Mouse (Mus musculus): Measurements from ENCODE around the gene Slc35d2. TPM values are rescaled to one million over a fixed set of nuclear protein-coding genes. Genes with fewer than 3 reads are reported as not detected.
A peak's percentile ranks its signal among the peaks of the same experiment; 100 is the strongest.
"Not testable (repeated sequence)": the region's sequence is repeated elsewhere in the genome, so short reads cannot be mapped to it uniquely, and the experiment has no call there.

Slc35d2 gene
- polyA plus RNA-seq, 1 experiment = 13.8 TPM

DNA sequence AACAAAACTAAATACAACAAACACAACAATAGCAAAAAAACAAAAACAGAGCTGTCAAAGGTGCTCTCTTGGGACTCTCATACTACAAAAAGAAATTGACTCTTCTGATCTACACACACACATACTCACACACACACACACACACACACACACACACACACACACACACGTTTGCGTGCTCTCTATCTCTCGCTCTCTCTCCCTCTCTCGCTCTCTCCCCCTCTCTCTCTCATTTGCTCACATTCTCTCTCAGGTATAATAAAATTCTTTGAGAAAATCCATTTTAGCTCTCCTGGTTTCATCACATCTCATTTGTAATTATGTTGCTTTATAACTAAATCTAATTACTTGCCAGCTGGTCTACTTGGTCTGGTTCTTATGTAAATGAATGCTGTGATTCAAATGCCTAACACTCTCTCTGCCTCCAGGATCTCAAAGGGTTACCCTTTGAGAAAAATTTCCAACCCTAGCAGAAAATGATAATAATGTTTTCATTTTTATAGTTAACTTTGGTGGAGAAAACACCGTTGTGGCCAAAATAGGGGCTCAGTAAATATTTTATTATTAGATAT is 68.1 kb downstream of the Slc35d2 start:
- no peaks in the 10 kb centered on the region for H3K4me1 ChIP-seq (ENCODE audit: control insufficient read depth, insufficient read depth, low read length)
- TF ChIP-seq CTCF (conservative IDR thresholded peaks at IDR 0.05; ENCODE audit: insufficient read depth, insufficient read length, low read depth, low read length) (no peak), POLR2A (IDR thresholded peaks at IDR 0.05; ENCODE audit: low read depth, low read length) (no peak)
- no peaks in the 10 kb centered on the region for H3K27me3 ChIP-seq (replicated peaks; ENCODE audit: control insufficient read depth, insufficient read depth, low read length)
- WGBS = 90% methylated on average over 5 of the region's 5 CpGs
- no peak for DNase-seq
- H3K4me3 ChIP-seq (ENCODE audit: insufficient read depth, low read depth, low read length) = no peak overlapping the region
- no peaks in the 10 kb centered on the region for H3K36me3 ChIP-seq (ENCODE audit: control insufficient read depth, insufficient read depth, low read length)
- no peak overlapping the region for H3K27ac ChIP-seq (ENCODE audit: insufficient read depth, low read depth, low read length)

DNA sequence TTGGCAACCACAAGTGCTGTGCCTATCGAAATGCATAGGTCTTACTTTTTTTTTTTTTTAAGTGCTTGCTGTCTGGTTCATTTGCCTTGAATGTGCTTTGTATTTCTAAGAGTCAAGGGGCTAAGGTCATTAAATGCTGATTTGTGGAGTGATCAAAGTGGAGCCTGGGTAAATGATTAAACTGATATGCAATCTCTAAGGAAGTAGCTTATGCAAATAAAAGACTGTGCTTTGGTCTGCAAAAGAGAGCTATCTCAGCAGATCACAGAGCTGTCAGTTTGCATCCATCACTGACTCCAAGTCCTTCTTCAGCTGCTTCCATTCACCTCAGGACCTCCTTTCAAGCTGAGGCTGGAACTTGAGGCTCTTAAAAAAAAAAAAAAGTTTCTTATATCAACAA is 75.2 kb downstream of the Slc35d2 start:
- 26% methylated on average over 1 of the region's 1 CpGs for WGBS
- Histone ChIP-seq H3K27ac (ENCODE audit: insufficient read depth, low read depth, low read length) (no peak overlapping the region), H3K36me3 (ENCODE audit: control insufficient read depth, insufficient read depth, low read length) (no peaks in the 10 kb centered on the region), H3K27me3 (replicated peaks; ENCODE audit: control insufficient read depth, insufficient read depth, low read length) (no peaks in the 10 kb centered on the region), H3K4me1 (ENCODE audit: control insufficient read depth, insufficient read depth, low read length) (no peaks in the 10 kb centered on the region), H3K4me3 (ENCODE audit: insufficient read depth, low read depth, low read length) (no peak overlapping the region)
- DNase-seq = peak; percentile 69
- TF ChIP-seq CTCF (conservative IDR thresholded peaks at IDR 0.05; ENCODE audit: insufficient read depth, insufficient read length, low read depth, low read length) (no peak), POLR2A (IDR thresholded peaks at IDR 0.05; ENCODE audit: low read depth, low read length) (no peak)

DNA sequence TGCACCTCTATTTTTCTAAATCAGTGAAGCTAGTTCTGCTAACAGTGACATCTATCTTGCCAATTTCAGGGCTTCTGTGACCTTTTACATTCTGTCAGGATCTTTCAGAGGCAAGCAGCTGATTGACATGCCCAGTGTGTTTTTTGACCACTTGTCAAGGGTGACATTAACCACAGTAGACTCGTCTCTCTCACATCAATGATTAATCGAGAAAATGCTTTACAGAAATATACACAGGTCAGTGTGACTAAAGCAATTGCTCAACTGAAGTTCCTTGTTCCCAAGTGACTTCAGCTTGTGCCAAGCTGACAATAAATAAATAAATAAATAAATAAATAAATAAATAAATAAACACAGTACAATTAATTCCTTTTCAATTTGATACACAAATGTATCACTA is 76.9 kb downstream of the Slc35d2 start:
- DNase-seq = peak; percentile 32
- H3K4me1 ChIP-seq (ENCODE audit: control insufficient read depth, insufficient read depth, low read length) = not testable (repeated sequence)
- 53% methylated on average over 2 of the region's 2 CpGs for WGBS

DNA sequence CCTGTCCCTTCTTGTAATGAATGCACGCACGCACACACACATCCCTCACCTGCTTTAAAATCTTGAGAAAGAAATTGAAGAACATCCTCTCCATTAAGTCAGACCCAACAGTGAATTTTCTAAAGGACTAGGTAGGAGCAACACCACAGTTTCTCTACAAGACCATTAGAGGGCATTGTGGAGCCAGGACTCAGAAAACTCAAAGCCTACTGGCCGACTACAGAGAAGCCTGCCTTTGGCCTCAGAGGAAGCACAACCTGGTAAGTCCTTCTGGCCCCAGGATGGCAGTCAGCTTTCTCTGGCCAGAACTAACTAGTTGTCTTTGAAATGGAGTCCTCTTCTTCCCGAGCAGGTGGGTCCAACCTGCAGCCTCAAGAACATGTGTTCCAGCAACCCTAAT is 78.3 kb downstream of the Slc35d2 start:
- no peak overlapping the region for H3K27ac ChIP-seq (ENCODE audit: insufficient read depth, low read depth, low read length)
- peak; percentile 65 for DNase-seq
- 70% methylated on average over 4 of the region's 4 CpGs for WGBS
- no peak overlapping the region for H3K4me3 ChIP-seq (ENCODE audit: insufficient read depth, low read depth, low read length)
- TF ChIP-seq CTCF (conservative IDR thresholded peaks at IDR 0.05; ENCODE audit: insufficient read depth, insufficient read length, low read depth, low read length) (peak; percentile 71), POLR2A (IDR thresholded peaks at IDR 0.05; ENCODE audit: low read depth, low read length) (no peak)
- no peaks in the 10 kb centered on the region for H3K4me1 ChIP-seq (ENCODE audit: control insufficient read depth, insufficient read depth, low read length)
- H3K27me3 ChIP-seq (replicated peaks; ENCODE audit: control insufficient read depth, insufficient read depth, low read length) = no peaks in the 10 kb centered on the region
- no peaks in the 10 kb centered on the region for H3K36me3 ChIP-seq (ENCODE audit: control insufficient read depth, insufficient read depth, low read length)

More for the DNA sequence above, 76.9 kb downstream of the Slc35d2 start:
- not testable (repeated sequence) for H3K27ac ChIP-seq (ENCODE audit: insufficient read depth, low read depth, low read length); H3K36me3 ChIP-seq (ENCODE audit: control insufficient read depth, insufficient read depth, low read length); H3K27me3 ChIP-seq (replicated peaks; ENCODE audit: control insufficient read depth, insufficient read depth, low read length); H3K4me3 ChIP-seq (ENCODE audit: insufficient read depth, low read depth, low read length)

DNA sequence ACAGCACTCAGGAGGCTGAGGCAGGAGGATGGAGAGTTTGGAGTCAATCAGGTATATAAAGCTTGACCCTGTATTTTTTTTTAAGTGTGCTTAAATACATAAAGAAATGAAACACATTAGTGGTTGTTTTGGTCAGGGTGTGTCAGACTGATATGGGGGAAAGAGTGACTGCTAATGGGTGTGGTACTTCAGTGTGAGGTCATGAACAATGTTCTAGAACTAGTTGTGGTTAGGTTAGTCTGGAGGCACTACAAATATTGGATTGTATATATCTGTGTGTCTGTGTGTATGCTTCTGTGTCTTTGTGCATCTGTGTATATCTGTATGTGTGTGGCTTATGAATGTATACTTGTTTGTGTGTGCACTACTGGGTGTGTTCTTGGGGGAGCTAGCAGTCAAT is 79.6 kb downstream of the Slc35d2 start:
- Histone ChIP-seq H3K4me3 (ENCODE audit: insufficient read depth, low read depth, low read length) (no peak overlapping the region), H3K4me1 (ENCODE audit: control insufficient read depth, insufficient read depth, low read length) (no peaks in the 10 kb centered on the region), H3K27ac (ENCODE audit: insufficient read depth, low read depth, low read length) (no peak overlapping the region), H3K27me3 (replicated peaks; ENCODE audit: control insufficient read depth, insufficient read depth, low read length) (no peaks in the 10 kb centered on the region), H3K36me3 (ENCODE audit: control insufficient read depth, insufficient read depth, low read length) (no peaks in the 10 kb centered on the region)
- DNase-seq = no peak
- TF ChIP-seq POLR2A (IDR thresholded peaks at IDR 0.05; ENCODE audit: low read depth, low read length) (no peak), CTCF (conservative IDR thresholded peaks at IDR 0.05; ENCODE audit: insufficient read depth, insufficient read length, low read depth, low read length) (no peak)

DNA sequence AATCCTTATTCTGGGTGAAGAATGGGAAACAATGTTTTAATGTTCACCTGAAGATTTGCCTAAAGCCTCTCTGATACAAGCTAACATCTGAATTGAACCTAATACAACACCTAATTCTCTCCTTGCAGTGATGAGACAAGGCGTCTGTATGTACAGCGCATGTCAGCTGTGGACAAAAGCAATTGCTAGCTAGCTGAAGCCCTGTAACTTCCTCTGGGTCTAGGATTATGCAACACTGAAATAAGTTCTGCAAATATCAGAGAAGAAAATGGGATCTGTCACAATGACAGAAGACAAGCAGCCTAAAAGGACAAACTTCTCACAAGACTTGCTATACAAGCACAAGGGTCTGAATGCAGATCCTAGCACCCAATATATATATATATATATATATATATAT is 80.7 kb downstream of the Slc35d2 start:
- WGBS = 99% methylated on average over 2 of the region's 2 CpGs
- H3K4me3 ChIP-seq (ENCODE audit: insufficient read depth, low read depth, low read length) = no peak overlapping the region
- DNase-seq = no peak
- no peak overlapping the region for H3K27ac ChIP-seq (ENCODE audit: insufficient read depth, low read depth, low read length)
- H3K27me3 ChIP-seq (replicated peaks; ENCODE audit: control insufficient read depth, insufficient read depth, low read length) = no peaks in the 10 kb centered on the region
- no peaks in the 10 kb centered on the region for H3K36me3 ChIP-seq (ENCODE audit: control insufficient read depth, insufficient read depth, low read length)
- TF ChIP-seq CTCF (conservative IDR thresholded peaks at IDR 0.05; ENCODE audit: insufficient read depth, insufficient read length, low read depth, low read length) (no peak), POLR2A (IDR thresholded peaks at IDR 0.05; ENCODE audit: low read depth, low read length) (no peak)
- no peaks in the 10 kb centered on the region for H3K4me1 ChIP-seq (ENCODE audit: control insufficient read depth, insufficient read depth, low read length)

Other genes starting within 250 kb of the Slc35d2 start
- gene Hsd17b3, start 40.1 kb downstream of the Slc35d2 start, polyA plus RNA-seq (2012; rRNA removed) = not detected in 2 replicates
- gene Zfp367, start 23.8 kb upstream of the Slc35d2 start, polyA plus RNA-seq (2012; rRNA removed) = 12.2 and 15.5 TPM in 2 replicates
- gene Habp4, start 32.5 kb upstream of the Slc35d2 start, polyA plus RNA-seq (2012; rRNA removed) = 35.8 and 37.6 TPM in 2 replicates
- gene Cdc14b, start 145.9 kb upstream of the Slc35d2 start, polyA plus RNA-seq (2012; rRNA removed) = 7.5 and 7.7 TPM in 2 replicates
- gene Aaed1, start 183.3 kb upstream of the Slc35d2 start, polyA plus RNA-seq (2012; rRNA removed) = 22.6 and 25.5 TPM in 2 replicates
- 344 and 370 TPM in 2 replicates for gene Ctsl, start 241.5 kb upstream of the Slc35d2 start, polyA plus RNA-seq (2012; rRNA removed)

Data from kidney, adult 2 months (tissue).